Mouse (Mus musculus): ENCODE measurements around the gene Xntrpc.

GRCm38 (mm10) chr7:102099760-102100661 is 34.5 kb downstream of the Xntrpc start:
- TF ChIP-seq EP300 (IDR thresholded peaks at IDR 0.05; ENCODE audit: low read depth) (no peak), CTCF (IDR thresholded peaks at IDR 0.05; ENCODE audit: low read depth) (no peak)
